Mouse (Mus musculus): ENCODE data around the gene Nmrk1. TPM values are rescaled to one million over a fixed set of nuclear protein-coding genes. Genes with fewer than 3 reads are reported as not detected.
A peak's percentile ranks its signal among the peaks of the same experiment; 100 is the strongest.

Gene Nmrk1
- polyA plus RNA-seq, 1 experiment from 2014 or later: 24.6 TPM

DNA sequence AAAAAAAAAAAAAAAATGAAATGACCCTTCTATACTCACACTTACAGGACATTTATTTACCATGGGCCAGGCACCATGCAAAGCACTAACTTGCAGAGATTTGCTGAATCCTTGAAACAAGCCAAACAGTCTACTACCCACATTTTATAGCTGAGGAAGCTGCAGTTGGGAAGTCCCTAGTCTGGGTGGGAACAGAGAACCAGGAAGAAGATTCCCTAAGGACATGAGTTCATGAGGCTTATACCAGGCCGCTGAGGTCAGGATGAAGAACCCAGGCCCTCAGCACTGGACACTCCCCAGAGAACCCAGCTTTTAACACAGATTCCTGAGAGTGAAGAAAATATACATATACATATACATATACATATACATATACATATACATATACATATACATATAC, 14.2 kb upstream of the Nmrk1 start:
- Histone ChIP-seq H3K4me1 (peaks cover 12% of the 10 kb centered on the region; the same call in 1 of the 2 replicates), H3K9me3 (no peaks in the 10 kb centered on the region), H3K27me3 (no peaks in the 10 kb centered on the region), H3K4me2 (replicated peaks) (no peak overlapping the region), H3K36me3 (no peaks in the 10 kb centered on the region), H3K9ac (no peak overlapping the region), H3K27ac (no peak overlapping the region), H3K4me3 (no peak overlapping the region)
- no peak for ATAC-seq (ENCODE audit: low FRiP score, low read depth)
- 94% methylated on average over 1 of the region's 1 CpGs for WGBS

GRCm38 (mm10) chr19:18619060-18619459, 12.7 kb upstream of the Nmrk1 start:
- Histone ChIP-seq H3K4me1 (peaks cover 4% of the 10 kb centered on the region; the same call in 1 of the 2 replicates), H3K27me3 (no peaks in the 10 kb centered on the region), H3K27ac (no peak overlapping the region), H3K9ac (no peak overlapping the region), H3K4me3 (no peak overlapping the region), H3K36me3 (no peaks in the 10 kb centered on the region), H3K4me2 (replicated peaks) (no peak overlapping the region), H3K9me3 (no peaks in the 10 kb centered on the region)
- ATAC-seq (ENCODE audit: low FRiP score, low read depth): no peak
- 67% methylated on average over 5 of the region's 5 CpGs for WGBS

GRCm38 (mm10) chr19:18619691-18620090, 12.1 kb upstream of the Nmrk1 start:
- H3K9ac ChIP-seq: no peak overlapping the region
- H3K36me3 ChIP-seq: no peaks in the 10 kb centered on the region
- H3K27ac ChIP-seq: no peak overlapping the region
- H3K9me3 ChIP-seq: no peaks in the 10 kb centered on the region
- H3K4me2 ChIP-seq (replicated peaks): no peak overlapping the region
- no peak for ATAC-seq (ENCODE audit: low FRiP score, low read depth)
- H3K27me3 ChIP-seq: no peaks in the 10 kb centered on the region
- WGBS: 89% methylated on average over 1 of the region's 1 CpGs
- H3K4me1 ChIP-seq: no peaks in the 10 kb centered on the region; the same call in 1 of the 2 replicates
- H3K4me3 ChIP-seq: no peak overlapping the region

DNA sequence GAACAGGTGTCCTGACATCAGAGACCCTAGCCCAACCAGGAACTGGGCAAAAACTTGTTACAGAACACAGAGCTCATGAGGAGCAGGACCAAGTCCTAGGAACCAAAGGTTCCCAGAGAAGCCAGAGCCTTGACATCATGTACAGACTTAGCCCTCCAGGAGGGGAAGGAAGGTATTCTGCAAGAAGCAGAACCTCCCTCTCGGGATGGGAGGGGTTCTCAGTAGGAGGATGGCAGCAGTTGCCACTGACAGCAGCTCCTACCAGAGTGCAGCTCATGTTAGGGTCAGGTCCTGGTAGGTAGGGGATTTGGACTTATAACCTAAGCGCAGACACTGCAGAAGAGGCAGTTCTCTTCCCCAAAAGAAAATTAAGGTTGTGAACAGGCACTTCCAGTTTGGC, 7.9 kb upstream of the Nmrk1 start:
- no peaks in the 10 kb centered on the region for H3K27me3 ChIP-seq
- ATAC-seq (ENCODE audit: low FRiP score, low read depth): no peak
- WGBS: 62% methylated on average over 2 of the region's 2 CpGs

DNA sequence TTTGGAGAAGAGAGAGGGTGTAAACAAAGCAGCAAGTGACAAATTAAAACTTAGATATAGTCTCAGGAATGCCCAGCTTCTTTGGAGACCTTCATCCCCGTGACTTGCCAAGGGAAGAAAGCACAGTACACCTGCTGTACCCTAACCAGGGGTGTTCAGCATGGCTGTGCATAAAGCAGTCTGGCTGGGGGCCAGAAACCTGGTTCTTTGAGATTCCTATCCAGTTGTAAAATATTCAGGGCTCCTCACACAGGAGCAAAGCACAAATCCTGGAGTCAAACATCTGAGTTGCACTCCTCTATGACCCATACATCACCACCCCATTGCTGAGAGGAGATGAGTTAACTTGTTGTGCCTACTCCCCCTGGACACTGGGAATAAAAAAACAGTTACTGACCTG, 2.2 kb upstream of the Nmrk1 start:
- Histone ChIP-seq H3K9ac (no peak overlapping the region), H3K27ac (no peak overlapping the region), H3K4me1 (peaks cover 25% of the 10 kb centered on the region), H3K4me2 (replicated peaks) (peak overlapping the region; percentile 80), H3K4me3 (no peak overlapping the region), H3K36me3 (no peaks in the 10 kb centered on the region), H3K9me3 (no peaks in the 10 kb centered on the region), H3K27me3 (no peaks in the 10 kb centered on the region)
- no peak for ATAC-seq (ENCODE audit: low FRiP score, low read depth)
- 35% methylated on average over 1 of the region's 1 CpGs for WGBS

More for the DNA sequence above, 7.9 kb upstream of the Nmrk1 start:
- no peak overlapping the region for H3K27ac ChIP-seq
- no peak overlapping the region for H3K4me3 ChIP-seq
- H3K4me2 ChIP-seq (replicated peaks): no peak overlapping the region
- peaks cover 1% of the 10 kb centered on the region; the same call in 1 of the 2 replicates for H3K4me1 ChIP-seq
- H3K36me3 ChIP-seq: no peaks in the 10 kb centered on the region
- H3K9me3 ChIP-seq: no peaks in the 10 kb centered on the region
- H3K9ac ChIP-seq: no peak overlapping the region

DNA sequence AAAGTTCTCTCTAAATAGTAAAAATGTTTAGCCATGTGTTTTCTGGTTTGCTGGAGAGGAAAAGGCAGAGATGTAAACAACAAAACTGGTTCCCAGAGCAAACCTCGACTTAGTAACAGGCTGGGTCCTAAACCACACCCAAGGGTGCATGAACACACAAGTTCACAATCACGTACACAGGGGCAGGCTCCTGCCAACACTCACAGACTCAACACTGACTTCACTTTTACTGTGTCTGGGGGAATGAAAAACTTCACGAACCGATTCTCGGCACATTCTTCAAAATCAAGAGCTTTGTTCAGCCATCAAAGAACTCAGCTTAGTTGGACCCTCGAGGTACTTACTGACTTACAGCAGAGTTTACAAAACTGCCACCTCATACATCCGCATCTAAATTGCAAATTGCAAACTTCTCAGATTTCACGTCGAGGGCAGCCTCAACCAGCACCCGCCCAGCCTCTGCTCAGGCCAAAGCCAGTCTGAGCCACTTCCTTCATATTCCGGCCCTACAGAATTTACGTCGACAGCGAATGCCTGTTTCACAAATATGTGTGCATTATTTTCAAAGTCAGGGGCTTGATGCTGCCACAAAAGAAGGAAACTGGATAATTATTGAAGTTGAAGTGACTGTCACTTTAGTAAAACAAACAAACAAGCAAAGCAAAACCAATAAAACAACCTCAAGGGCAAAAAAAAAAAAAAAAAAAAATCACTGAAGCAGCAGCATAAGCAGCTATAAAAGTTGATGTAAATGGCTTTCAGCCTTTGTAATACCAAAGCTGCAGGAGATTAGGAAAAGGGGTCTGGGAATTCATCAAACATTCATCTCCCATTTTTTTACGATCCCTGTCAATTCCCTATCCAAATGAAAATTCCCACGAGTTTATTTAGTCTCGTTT, 1.3 kb upstream of the Nmrk1 start:
- Histone ChIP-seq H3K4me1 (peaks cover 25% of the 10 kb centered on the region), H3K4me2 (replicated peaks) (peak overlapping the region; percentile 80), H3K4me3 (peak overlapping the region; percentile 83), H3K27me3 (no peaks in the 10 kb centered on the region), H3K36me3 (no peaks in the 10 kb centered on the region), H3K9me3 (no peaks in the 10 kb centered on the region), H3K9ac (peak overlapping the region; percentile 81), H3K27ac (no peak overlapping the region)
- 6% methylated on average over 17 of the region's 17 CpGs for WGBS
- ATAC-seq (ENCODE audit: low FRiP score, low read depth): no peak

- under 1% methylated on average over 40 of the region's 40 CpGs for WGBS
- no peak for ATAC-seq (ENCODE audit: low FRiP score, low read depth)
- Histone ChIP-seq H3K4me1 (peaks cover 25% of the 10 kb centered on the region), H3K27ac (peak overlapping the region; percentile 52; the same call in 1 of the 2 replicates), H3K4me3 (peak overlapping the region; percentile 83), H3K9me3 (no peaks in the 10 kb centered on the region), H3K27me3 (no peaks in the 10 kb centered on the region), H3K4me2 (replicated peaks) (peak overlapping the region; percentile 80), H3K9ac (peak overlapping the region; percentile 81), H3K36me3 (no peaks in the 10 kb centered on the region)
Observed at GRCm38 (mm10) chr19:18631161-18631643, 548 bp upstream of the Nmrk1 start.

DNA sequence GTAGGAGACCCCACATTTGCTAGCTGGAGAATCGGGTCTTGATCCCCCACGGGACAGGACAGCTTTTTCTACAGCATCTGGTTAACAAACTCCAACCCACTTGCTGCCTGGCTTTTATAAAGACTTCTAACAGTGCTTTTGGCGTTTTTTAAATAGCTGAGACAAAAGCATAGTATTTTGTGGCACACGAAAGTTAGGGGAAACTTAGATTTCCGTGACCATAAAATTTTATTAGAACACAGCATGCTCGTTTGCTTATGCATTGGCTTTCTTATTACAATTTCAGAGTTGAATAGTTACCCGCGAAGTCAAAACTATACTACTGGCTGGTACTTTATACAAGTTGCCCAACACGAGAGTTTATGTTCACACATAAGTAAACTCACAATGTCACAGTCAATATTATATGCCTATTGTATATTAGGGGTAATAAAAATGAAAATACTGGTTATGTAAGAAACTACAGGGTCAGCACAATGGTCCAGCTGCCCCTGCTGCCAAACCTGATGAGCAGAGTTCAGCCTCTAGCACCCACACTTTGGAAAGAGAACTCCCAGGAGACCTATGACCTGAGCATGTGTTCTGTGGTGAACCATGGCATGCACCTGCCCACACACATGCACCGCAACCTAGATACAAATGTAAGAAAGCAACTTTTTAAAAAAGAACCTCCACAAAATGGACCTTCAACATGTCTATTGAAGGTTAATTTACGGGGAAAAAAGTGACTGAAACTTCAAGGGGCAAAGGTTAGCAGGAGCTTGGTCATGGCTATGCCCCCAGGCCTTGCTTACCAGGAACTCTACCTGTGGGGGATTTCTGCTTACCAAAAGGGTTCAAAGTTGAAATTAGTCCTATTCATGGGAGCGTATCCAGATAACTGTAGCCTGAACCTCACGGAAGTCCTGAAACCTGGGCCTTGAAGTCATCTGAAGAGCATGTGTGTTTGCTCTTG, 758 bp downstream of the Nmrk1 start:
- WGBS: 39% methylated on average over 13 of the region's 13 CpGs
- H3K27ac ChIP-seq: peak overlapping the region; percentile 56

GRCm38 (mm10) chr19:18637954-18638353, 6.2 kb downstream of the Nmrk1 start:
- 69% methylated on average over 5 of the region's 5 CpGs for WGBS
- no peak overlapping the region for H3K4me3 ChIP-seq
- peaks cover 8% of the 10 kb centered on the region; the same call in 1 of the 2 replicates for H3K36me3 ChIP-seq
- H3K27ac ChIP-seq: no peak overlapping the region
- H3K4me2 ChIP-seq (replicated peaks): no peak overlapping the region
- H3K27me3 ChIP-seq: no peaks in the 10 kb centered on the region
- no peak for ATAC-seq (ENCODE audit: low FRiP score, low read depth)
- H3K9ac ChIP-seq: no peak overlapping the region
- peaks cover 3% of the 10 kb centered on the region for H3K4me1 ChIP-seq
- no peaks in the 10 kb centered on the region for H3K9me3 ChIP-seq

More for the DNA sequence above, 758 bp downstream of the Nmrk1 start:
- peak overlapping the region; percentile 43; the same call in 1 of the 2 replicates for H3K9ac ChIP-seq
- peak overlapping the region; percentile 80 for H3K4me2 ChIP-seq (replicated peaks)
- ATAC-seq (ENCODE audit: low FRiP score, low read depth): no peak
- peaks cover 25% of the 10 kb centered on the region for H3K4me1 ChIP-seq
- no peaks in the 10 kb centered on the region for H3K9me3 ChIP-seq
- H3K36me3 ChIP-seq: no peaks in the 10 kb centered on the region
- H3K4me3 ChIP-seq: peak overlapping the region; percentile 83
- no peaks in the 10 kb centered on the region for H3K27me3 ChIP-seq

- no peak for ATAC-seq (ENCODE audit: low FRiP score, low read depth)
- no peak overlapping the region for H3K9ac ChIP-seq
- H3K27ac ChIP-seq: no peak overlapping the region
- H3K4me1 ChIP-seq: peaks cover 3% of the 10 kb centered on the region
- no peaks in the 10 kb centered on the region for H3K9me3 ChIP-seq
- H3K4me2 ChIP-seq (replicated peaks): no peak overlapping the region
- WGBS: 60% methylated on average over 5 of the region's 5 CpGs
- H3K36me3 ChIP-seq: peaks cover 8% of the 10 kb centered on the region; the same call in 1 of the 2 replicates
- H3K4me3 ChIP-seq: no peak overlapping the region
- H3K27me3 ChIP-seq: no peaks in the 10 kb centered on the region
Observed at GRCm38 (mm10) chr19:18638949-18639348, 7.2 kb downstream of the Nmrk1 start.

DNA sequence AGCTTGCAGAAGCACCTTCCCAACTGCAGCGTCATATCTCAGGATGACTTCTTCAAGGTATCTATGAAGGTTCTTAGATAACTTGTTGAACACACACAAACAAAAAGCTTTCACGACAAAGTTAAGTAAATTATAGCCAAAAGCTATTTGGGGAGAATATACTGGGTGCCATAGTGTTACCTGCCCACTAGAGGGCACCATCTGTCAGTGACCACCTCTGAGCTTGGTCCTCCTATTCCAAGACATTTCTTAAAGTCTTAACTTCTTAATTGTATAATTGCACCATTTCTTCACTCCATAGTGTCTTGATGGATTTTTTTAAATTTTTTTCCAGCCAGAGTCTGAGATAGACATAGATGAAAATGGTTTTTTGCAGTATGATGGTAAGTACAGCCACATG, 7.8 kb downstream of the Nmrk1 start:
- WGBS: 24% methylated on average over 2 of the region's 2 CpGs

More for the DNA sequence above, 7.8 kb downstream of the Nmrk1 start:
- H3K4me2 ChIP-seq (replicated peaks): no peak overlapping the region
- no peaks in the 10 kb centered on the region for H3K27me3 ChIP-seq
- peaks cover 3% of the 10 kb centered on the region for H3K4me1 ChIP-seq
- no peak overlapping the region for H3K4me3 ChIP-seq
- no peak for ATAC-seq (ENCODE audit: low FRiP score, low read depth)
- H3K27ac ChIP-seq: no peak overlapping the region
- no peak overlapping the region for H3K9ac ChIP-seq
- H3K36me3 ChIP-seq: peaks cover 8% of the 10 kb centered on the region; the same call in 1 of the 2 replicates
- H3K9me3 ChIP-seq: no peaks in the 10 kb centered on the region

All from limb, embryonic 13.5 days (tissue).